Mouse (Mus musculus) lung, embryonic 14.5 days (tissue): ENCODE data around the gene Akr1b10. TPM values are rescaled to one million over a fixed set of nuclear protein-coding genes. Genes with fewer than 3 reads are reported as not detected.
"Not testable (repeated sequence)": the region's sequence is repeated elsewhere in the genome, so short reads cannot be mapped to it uniquely, and the experiment has no call there.

ENCODE experiments used
- ATAC-seq: fragments of 200-750 bp; cut with Nextera tagmentation; 2 replicates; pipeline ENCODE4 v1.8.0; 2017; ENCODE audit warnings: mild to moderate bottlenecking, moderate TSS enrichment, moderate library complexity; ENCODE audit not compliant: insufficient read depth
- DNase-seq: peaks from one replicate; pipeline ENCODE4 v3.0.0-alpha.2; 2015
- H3K27ac ChIP-seq: fragments of 300-500 bp; sonication (generic); 2 replicates; pipeline ENCODE4 v1.5.1; 2014; ENCODE audit warnings: low read depth, mild to moderate bottlenecking, moderate library complexity
- H3K27me3 ChIP-seq: fragments of 300-500 bp; sonication (generic); 2 replicates; pipeline ENCODE4 v1.6.1; 2014; ENCODE audit warnings: low read length, control low read depth; ENCODE audit not compliant: insufficient read depth
- H3K36me3 ChIP-seq: fragments of 300-500 bp; sonication (generic); 2 replicates; pipeline ENCODE4 v1.6.1; 2014; ENCODE audit warnings: control low read depth; ENCODE audit not compliant: insufficient read depth
- H3K4me1 ChIP-seq: fragments of 300-500 bp; sonication (generic); 2 replicates; pipeline ENCODE4 v1.6.1; 2014; ENCODE audit warnings: antibody characterized with exemption, control low read depth; ENCODE audit not compliant: insufficient read depth
- H3K4me2 ChIP-seq: fragments of 300-500 bp; sonication (generic); 2 replicates; pipeline ENCODE4 v1.6.1; 2014; ENCODE audit warnings: mild to moderate bottlenecking
- H3K4me3 ChIP-seq: fragments of 300-500 bp; sonication (generic); 2 replicates; pipeline ENCODE4 v1.5.1; 2014; ENCODE audit warnings: low read depth, low read length
- H3K9ac ChIP-seq: fragments of 300-500 bp; sonication (generic); 2 replicates; pipeline ENCODE4 v1.6.1; 2014
- H3K9me3 ChIP-seq: fragments of 300-500 bp; sonication (generic); 2 replicates; pipeline ENCODE4 v1.6.1; 2016; ENCODE audit warnings: low read depth, low read length, control low read depth
- CTCF ChIP-seq: IDR thresholded peaks from 2 replicates; pipeline ENCODE4 v1.5.1; 2016; ENCODE audit warnings: antibody characterized with exemption, low read depth
- WGBS: fragments of 180-500 bp; shearing (Covaris S2); extraction: QIAGEN DNeasy Blood & Tissue Kit; methylation state at CpG from one replicate; pipeline ENCODE4 v1.1.7; 2014; 5-methylcytosine and 5-hydroxymethylcytosine counted together
- polyA plus RNA-seq: library from polyadenylated mRNA; unstranded; fragments of >200 nt; fragmentation: Nextera tagmentation; extraction: Ambion mirVana; gene quantifications from 2 replicates; pipeline ENCODE4 v1.2.1, GENCODE M21; 2014

Gene Akr1b10
- polyA plus RNA-seq, 1 experiment from 2014 or later, result 22.3 TPM

DNA sequence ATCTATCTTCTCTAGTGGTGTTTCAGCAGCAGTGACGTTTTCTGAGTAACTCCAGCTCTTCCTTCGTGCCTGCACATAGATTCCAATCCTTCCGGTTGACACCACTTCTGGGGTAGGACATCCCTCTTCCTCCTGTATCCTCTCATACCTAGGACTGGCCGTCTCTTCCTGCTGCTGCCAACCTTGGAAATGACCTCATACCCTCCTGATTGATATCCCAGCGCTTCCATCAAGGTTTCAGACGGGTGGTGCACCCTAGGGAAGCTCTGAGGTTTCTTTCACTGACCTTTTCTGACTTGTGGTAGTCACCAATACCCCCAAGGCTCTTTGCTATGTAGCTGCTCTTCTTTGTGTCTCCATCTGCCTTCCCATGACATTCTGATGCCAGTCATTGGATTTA is 14.4 kb downstream of the Akr1b10 start:
- Histone ChIP-seq H3K36me3 (0 out of 2 replicates have a peak, but pooled peaks cover 5% of the 10 kb centered on the region), H3K4me2 (no peak overlapping the region), H3K4me1 (no peaks in the 10 kb centered on the region), H3K9ac (no peak overlapping the region), H3K27ac (no peak overlapping the region), H3K9me3 (no peaks in the 10 kb centered on the region), H3K4me3 (no peak overlapping the region), H3K27me3 (no peaks in the 10 kb centered on the region)
- TF ChIP-seq CTCF, result no peak
- WGBS, result 86% methylated on average over 6 of the region's 6 CpGs
- DNase-seq (no peak), ATAC-seq (no peak)

GRCm38 (mm10) chr6:34399606-34400220 is 15.7 kb downstream of the Akr1b10 start:
- Histone ChIP-seq H3K4me2 (no peak overlapping the region), H3K9ac (no peak overlapping the region), H3K4me3 (no peak overlapping the region), H3K27ac (no peak overlapping the region), H3K9me3 (no peaks in the 10 kb centered on the region), H3K27me3 (no peaks in the 10 kb centered on the region), H3K36me3 (no peaks in the 10 kb centered on the region), H3K4me1 (no peaks in the 10 kb centered on the region)
- no peak for TF ChIP-seq CTCF
- WGBS, result 74% methylated on average over 13 of the region's 13 CpGs
- ATAC-seq (no peak), DNase-seq (no peak)

DNA sequence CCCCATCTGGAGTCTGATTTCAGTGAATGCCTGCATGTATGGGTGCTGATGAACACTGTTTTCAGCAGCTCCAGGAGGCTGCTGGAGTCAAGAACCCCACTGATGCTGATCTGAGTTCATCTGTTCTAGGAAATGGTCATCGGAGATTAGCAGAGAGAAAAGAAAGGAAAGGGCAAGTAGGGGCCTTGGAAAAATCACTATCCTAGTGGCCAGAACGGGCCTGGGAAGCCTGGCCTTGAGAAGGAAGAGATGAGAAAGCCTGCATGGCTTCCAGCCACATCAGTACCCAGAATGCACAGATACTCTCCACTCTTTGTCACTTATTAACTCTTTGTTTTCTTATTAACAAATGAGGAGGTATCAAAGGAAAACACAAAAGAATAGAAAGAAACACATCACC is 16.7 kb downstream of the Akr1b10 start:
- Histone ChIP-seq H3K27ac (no peak overlapping the region), H3K4me3 (no peak overlapping the region), H3K9ac (no peak overlapping the region), H3K4me1 (no peaks in the 10 kb centered on the region), H3K36me3 (no peaks in the 10 kb centered on the region), H3K27me3 (no peaks in the 10 kb centered on the region), H3K9me3 (no peaks in the 10 kb centered on the region), H3K4me2 (no peak overlapping the region)
- 74% methylated on average over 2 of the region's 2 CpGs for WGBS
- no peak for ATAC-seq
- no peak for DNase-seq
- TF ChIP-seq CTCF, result no peak

- H3K36me3 ChIP-seq, result no peaks in the 10 kb centered on the region
- no peak overlapping the region for H3K9ac ChIP-seq
- H3K9me3 ChIP-seq, result no peaks in the 10 kb centered on the region
- 81% methylated on average over 4 of the region's 4 CpGs for WGBS
- H3K4me3 ChIP-seq, result no peak overlapping the region
- H3K27me3 ChIP-seq, result no peaks in the 10 kb centered on the region
- no peak for DNase-seq
- no peak for TF ChIP-seq CTCF
- H3K4me2 ChIP-seq, result no peak overlapping the region
- H3K27ac ChIP-seq, result no peak overlapping the region
- no peaks in the 10 kb centered on the region for H3K4me1 ChIP-seq
- no peak for ATAC-seq
Observed at GRCm38 (mm10) chr6:34406746-34407145, 22.7 kb downstream of the Akr1b10 start.

GRCm38 (mm10) chr6:34407403-34407802 is 23.4 kb downstream of the Akr1b10 start:
- DNase-seq (peak; percentile 1), ATAC-seq (no peak)
- Histone ChIP-seq H3K36me3 (no peaks in the 10 kb centered on the region), H3K4me2 (no peak overlapping the region), H3K4me1 (no peaks in the 10 kb centered on the region), H3K4me3 (no peak overlapping the region), H3K27me3 (no peaks in the 10 kb centered on the region), H3K9ac (no peak overlapping the region), H3K27ac (no peak overlapping the region), H3K9me3 (no peaks in the 10 kb centered on the region)
- TF ChIP-seq CTCF, result no peak
- WGBS, result 54% methylated on average over 10 of the region's 10 CpGs

- TF ChIP-seq CTCF, result no peak
- no peaks in the 10 kb centered on the region for H3K36me3 ChIP-seq
- no peak within 1 kb of the TSS for H3K9ac ChIP-seq
- no peak within 1 kb of the TSS for H3K4me2 ChIP-seq
- H3K4me1 ChIP-seq, result no peaks in the 10 kb centered on the region
- 45% methylated on average over 6 of the region's 6 CpGs for WGBS
- no peak within 1 kb of the TSS for H3K27ac ChIP-seq
- H3K4me3 ChIP-seq, result no peak within 1 kb of the TSS
- H3K9me3 ChIP-seq, result no peaks in the 10 kb centered on the region
- H3K27me3 ChIP-seq, result no peaks in the 10 kb centered on the region
- DNase-seq (peak; percentile 21), ATAC-seq (no peak)
Observed at GRCm38 (mm10) chr6:34412023-34412422, 28.0 kb downstream of the Akr1b10 start, which contains the start of gene Akr1b7. Gene Akr1b7, plus strand, starts transcription at chr6:34412334.

DNA sequence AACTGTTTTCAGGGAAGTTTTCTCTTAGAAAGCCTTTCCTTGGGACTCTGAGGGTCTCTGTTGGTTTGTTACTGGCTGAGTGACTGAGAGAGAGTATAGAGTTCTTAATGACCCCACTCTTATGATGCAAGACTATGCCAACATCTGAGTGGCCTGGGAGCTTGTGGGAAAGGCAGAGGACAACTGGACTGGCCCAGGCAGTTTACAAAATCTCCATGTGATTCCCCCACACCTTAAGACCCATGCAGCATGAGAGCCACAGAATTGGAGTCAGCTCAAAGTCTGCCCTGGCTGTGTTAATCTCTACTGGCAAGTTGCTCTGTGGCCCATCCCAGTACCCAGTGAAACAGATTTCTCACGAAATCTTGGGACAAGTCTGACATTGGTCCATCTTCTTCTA is 28.7 kb downstream of the Akr1b10 start:
- no peak overlapping the region for H3K27ac ChIP-seq
- H3K9me3 ChIP-seq, result no peaks in the 10 kb centered on the region
- DNase-seq, result no peak
- whole genome bisulfite sequencing, result 81% methylated on average over 1 of the region's 1 CpGs
- H3K4me1 ChIP-seq, result no peaks in the 10 kb centered on the region
- ATAC-seq, result no peak
- H3K4me2 ChIP-seq, result no peak overlapping the region
- no peak for TF ChIP-seq CTCF
- H3K27me3 ChIP-seq, result no peaks in the 10 kb centered on the region
- no peak overlapping the region for H3K4me3 ChIP-seq
- no peak overlapping the region for H3K9ac ChIP-seq
- H3K36me3 ChIP-seq, result no peaks in the 10 kb centered on the region

- 26% methylated on average over 1 of the region's 1 CpGs for WGBS
- not testable (repeated sequence) for DNase-seq
Observed at GRCm38 (mm10) chr6:34413386-34413785, 29.4 kb downstream of the Akr1b10 start.

More at GRCm38 (mm10) chr6:34413386-34413785, 29.4 kb downstream of the Akr1b10 start:
- H3K27me3 ChIP-seq, H3K9me3 ChIP-seq, H3K4me3 ChIP-seq, H3K9ac ChIP-seq, ATAC-seq, H3K36me3 ChIP-seq, H3K27ac ChIP-seq, H3K4me2 ChIP-seq, H3K4me1 ChIP-seq: not testable (repeated sequence)
